Mouse (Mus musculus) MEL (cell line): ENCODE results near the gene Thoc3.

Source experiments
- CHD2 ChIP-seq: IDR thresholded peaks from 2 replicates; pipeline ENCODE4 v1.6.1; 2011; ENCODE audit warnings: low read length, improper control_type of control experiment
- CTCF ChIP-seq, 3 experiments: IDR thresholded peaks in 2 of 3; conservative IDR thresholded peaks in 1 of 3; 2 replicates each; pipeline ENCODE4 v1.5.1; 2011 to 2012; ENCODE audit warnings: low read length in 3 of 3, low read depth in 2 of 3, mild to moderate bottlenecking in 2 of 3, improper control_type of control experiment in 1 of 3, inconsistent platforms in 1 of 3, mixed read lengths in 1 of 3, moderate library complexity in 1 of 3; ENCODE audit not compliant: control insufficient read depth in 1 of 3, insufficient read depth in 1 of 3, poor library complexity in 1 of 3, severe bottlenecking in 1 of 3
- EP300 ChIP-seq, 2 experiments: IDR thresholded peaks; 2 replicates each; pipeline ENCODE4 v1.6.1; 2011; ENCODE audit warnings: improper control_type of control experiment in 2 of 2, low read length in 2 of 2, low read depth in 1 of 2, mild to moderate bottlenecking in 1 of 2
- MEF2A ChIP-seq: IDR thresholded peaks from 2 replicates; pipeline ENCODE4 v1.6.1; 2014; ENCODE audit warnings: low read depth, mild to moderate bottlenecking, inconsistent platforms, low read length, improper control_type of control experiment; ENCODE audit not compliant: poor library complexity, insufficient replicate concordance, severe bottlenecking; ENCODE audit errors: extremely low read depth
- MXI1 ChIP-seq: IDR thresholded peaks from 2 replicates; pipeline ENCODE4 v1.6.1; 2011; ENCODE audit warnings: mild to moderate bottlenecking, low read depth, low read length, improper control_type of control experiment
- POLR2AphosphoS2 ChIP-seq: IDR thresholded peaks from 2 replicates; pipeline ENCODE4 v1.6.1; 2011; ENCODE audit warnings: low read length, improper control_type of control experiment
- USF1 ChIP-seq: IDR thresholded peaks from 2 replicates; pipeline ENCODE4 v1.6.1; 2014; ENCODE audit warnings: low read depth, mild to moderate bottlenecking, inconsistent platforms, low read length, improper control_type of control experiment, moderate library complexity

- TF ChIP-seq POLR2AphosphoS2 (no peak), MEF2A (no peak), MXI1 (no peak), EP300 (IDR thresholded peaks at IDR 0.05; ENCODE audit: low read depth in 1 of 2, low read length in 2 of 2) (no peak), CTCF (IDR thresholded peaks at IDR 0.05 in 2 of 3, conservative IDR thresholded peaks at IDR 0.05 in 1 of 3; ENCODE audit: control insufficient read depth in 1 of 3, insufficient read depth in 1 of 3, low read depth in 2 of 3, low read length in 3 of 3, poor library complexity in 1 of 3, severe bottlenecking in 1 of 3) (no peak), USF1 (no peak), CHD2 (no peak)
These were observed 38.6 kb downstream of the Thoc3 start for GRCm38 (mm10) chr13:54430051-54430450.
